10 mouse cellular contexts compared by ENCODE assay signal in the genomic region with DNA sequence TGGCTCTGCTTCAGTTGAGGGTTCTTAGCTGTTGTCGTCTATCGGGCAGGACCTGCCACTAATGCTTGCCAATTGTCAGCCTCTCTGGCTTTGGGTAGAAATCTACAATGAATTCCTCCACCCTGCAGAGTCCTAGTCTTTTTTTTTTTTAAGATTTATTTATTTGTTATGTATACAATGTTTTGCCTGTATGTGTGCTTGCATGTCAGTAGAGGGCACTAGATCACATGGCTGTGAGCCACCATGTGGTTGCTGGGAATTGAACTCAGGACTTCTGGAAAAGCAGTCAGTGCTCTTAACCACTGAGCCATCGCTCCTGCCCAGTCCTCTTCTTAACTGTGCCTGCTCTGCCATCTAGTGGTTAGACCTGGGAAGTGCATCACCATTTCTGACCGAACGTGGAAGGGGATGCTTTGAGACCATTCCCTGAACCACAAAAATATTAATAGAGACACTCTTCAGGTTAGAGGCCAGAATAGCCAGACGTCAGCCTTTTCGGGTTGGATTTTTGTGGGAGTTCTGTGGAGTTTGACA. TPM values are rescaled to one million over a fixed set of nuclear protein-coding genes. Genes with fewer than 3 reads are reported as not detected.
DNase-seq lines count a peak whose midpoint lies in the region; ATAC-seq lines count a peak whose summit lies in the region.
"Had no signal": no experiment of that assay in that cellular context is flagged by ENCODE, and none has a peak within 500 bp of the region (broad histone marks: within the 10 kb centered on the region; RNA-seq: fewer than 3 reads in every experiment).

No protein-coding gene starts in this region.

- peak; percentile 75 for DNase-seq in liver
- no peak for DNase-seq in liver, embryonic 11.5 days (ENCODE audit: low spot score)
- DNase-seq in adrenal gland, adult 8-10 months = peak; percentile 64
- peak; percentile 89 for DNase-seq in embryonic facial prominence, embryonic 11.5 days (ENCODE audit: low spot score)
- DNase-seq in heart, postnatal 25 days (ENCODE audit: low spot score) = peak; percentile 43
- peak; percentile 69 to 77 for DNase-seq in left cerebral cortex, postnatal 10 days (ENCODE audit: extremely low spot score in 1 of 2, low spot score in 2 of 2)
- peak; percentile 58 to 71 for DNase-seq in natural killer cell, adult 2 months (ENCODE audit: low spot score in 2 of 2)
- peak; percentile 64 for DNase-seq in testis, postnatal 14 days (ENCODE audit: low spot score)

- H3K4me3 ChIP-seq in liver, embryonic 11.5 days (ENCODE audit: low read depth, low read length) = no peak overlapping the region
- no peak overlapping the region for H3K4me3 ChIP-seq in embryonic facial prominence, embryonic 11.5 days (ENCODE audit: low read depth, low read length)
- H3K4me3 ChIP-seq: embryonic facial prominence, embryonic 15.5 days; myocyte had no signal

- no peaks in the 10 kb centered on the region for H3K9me3 ChIP-seq in liver, embryonic 11.5 days (ENCODE audit: control insufficient read depth, low read length)
- no peaks in the 10 kb centered on the region for H3K9me3 ChIP-seq in embryonic facial prominence, embryonic 11.5 days (replicated peaks; ENCODE audit: control insufficient read depth, low read length)
- H3K9me3 ChIP-seq: embryonic facial prominence, embryonic 15.5 days had no signal

- H3K4me1 ChIP-seq in liver, embryonic 11.5 days (replicated peaks; ENCODE audit: control insufficient read depth, insufficient read depth, low read length) = peaks cover 7% of the 10 kb centered on the region
- peaks cover 3% of the 10 kb centered on the region for H3K4me1 ChIP-seq in embryonic facial prominence, embryonic 11.5 days (ENCODE audit: control insufficient read depth, insufficient read depth, low read length)

- no peaks in the 10 kb centered on the region for H3K36me3 ChIP-seq in liver, embryonic 11.5 days (ENCODE audit: control insufficient read depth, insufficient read depth, low read length)
- H3K36me3 ChIP-seq in embryonic facial prominence, embryonic 11.5 days (replicated peaks; ENCODE audit: control insufficient read depth, insufficient read depth, low read depth, low read length) = no peaks in the 10 kb centered on the region
- H3K36me3 ChIP-seq: embryonic facial prominence, embryonic 15.5 days had no signal

- intact Hi-C loops in heart, postnatal 25 days (cut with DNase I) = loop anchor here (1.0 to 5.0 kb wide), 4 partner anchors 43 to 499 kb away; a partner anchor contains a TSS
- intact Hi-C loops in left cerebral cortex, postnatal 10 days (cut with DNase I) = loop anchor here (5.0 kb wide), 4 partner anchors 42 to 492 kb away; no protein-coding TSS in a partner anchor

- no peak overlapping the region for H3K27ac ChIP-seq in liver, embryonic 11.5 days (ENCODE audit: low read depth, low read length)
- no peak overlapping the region for H3K27ac ChIP-seq in embryonic facial prominence, embryonic 11.5 days (replicated peaks; ENCODE audit: low read depth, low read length)
- H3K27ac ChIP-seq: embryonic facial prominence, embryonic 15.5 days had no signal

- no peak for ATAC-seq in liver, embryonic 11.5 days (replicated peaks; ENCODE audit: low FRiP score)
- no peak for ATAC-seq in embryonic facial prominence, embryonic 11.5 days (replicated peaks; ENCODE audit: insufficient number of reproducible peaks, low FRiP score, low TSS enrichment, low read depth)

- WGBS in liver, embryonic 11.5 days = 18% methylated on average over 7 of the region's 7 CpGs
- WGBS in embryonic facial prominence, embryonic 11.5 days = 23% methylated on average over 7 of the region's 7 CpGs

- H3K27me3 ChIP-seq in liver, embryonic 11.5 days (replicated peaks; ENCODE audit: control insufficient read depth, insufficient read depth, low read length) = no peaks in the 10 kb centered on the region
- no peaks in the 10 kb centered on the region for H3K27me3 ChIP-seq in embryonic facial prominence, embryonic 11.5 days (ENCODE audit: control insufficient read depth, insufficient read depth, low read length)
- H3K27me3 ChIP-seq: embryonic facial prominence, embryonic 15.5 days had no signal

- H3K4me2 ChIP-seq in liver, embryonic 11.5 days = no peak overlapping the region
- H3K4me2 ChIP-seq in embryonic facial prominence, embryonic 11.5 days (ENCODE audit: low read depth, low read length) = no peak overlapping the region
- H3K4me2 ChIP-seq: embryonic facial prominence, embryonic 15.5 days had no signal

- no peak overlapping the region for H3K9ac ChIP-seq in liver, embryonic 11.5 days (ENCODE audit: low read depth, low read length)
- H3K9ac ChIP-seq in embryonic facial prominence, embryonic 11.5 days (replicated peaks; ENCODE audit: low read length) = no peak overlapping the region
- H3K9ac ChIP-seq: embryonic facial prominence, embryonic 15.5 days had no signal

RNA-seq across cellular contexts. Expression of a gene that starts 4.3 kb away (rescaled TPM):
- 0.92 and 0.97 TPM in 2 replicates for polyA plus RNA-seq in liver, embryonic 11.5 days (2014; fragmentation: Nextera tagmentation; extraction: Ambion mirVana)
- 10 to 100 TPM; 18.6 to 50.4 (median 35.4) TPM for total RNA-seq in adrenal gland, adult 8-10 months (2022)
- polyA plus RNA-seq in embryonic facial prominence, embryonic 11.5 days (2014; fragmentation: Nextera tagmentation; extraction: Ambion mirVana) = 9.1 and 9.3 TPM in 2 replicates
- total RNA-seq in heart, postnatal 25 days (2021) = 1 to 10 TPM; 2.3 to 2.7 TPM
- 1 to 10 TPM; 4.2 to 6.2 TPM for total RNA-seq in left cerebral cortex, postnatal 10 days (2021)

RNA-seq across cellular contexts. Expression of a gene that starts 18.8 kb away (rescaled TPM):
- 27.2 and 31.6 TPM in 2 replicates for polyA plus RNA-seq in liver, embryonic 11.5 days (2014; fragmentation: Nextera tagmentation; extraction: Ambion mirVana)
- 10 to 100 TPM; 60.4 to 66.7 (median 65.7) TPM for total RNA-seq in adrenal gland, adult 8-10 months (2022)
- polyA plus RNA-seq in embryonic facial prominence, embryonic 11.5 days (2014; fragmentation: Nextera tagmentation; extraction: Ambion mirVana) = 26.0 and 28.4 TPM in 2 replicates
- 10 to 100 TPM; 22.8 to 25.6 TPM for total RNA-seq in heart, postnatal 25 days (2021)
- total RNA-seq in left cerebral cortex, postnatal 10 days (2021) = 10 to 100 TPM; 27.6 to 31.2 TPM

RNA-seq across cellular contexts. Expression of a gene that starts 33.7 kb away (rescaled TPM):
- polyA plus RNA-seq in liver, embryonic 11.5 days (2014; fragmentation: Nextera tagmentation; extraction: Ambion mirVana) = 71.7 and 73.2 TPM in 2 replicates
- 10 to 100 TPM; 32.6 to 42.3 (median 37.4) TPM for total RNA-seq in adrenal gland, adult 8-10 months (2022)
- polyA plus RNA-seq in embryonic facial prominence, embryonic 11.5 days (2014; fragmentation: Nextera tagmentation; extraction: Ambion mirVana) = 84.8 and 86.6 TPM in 2 replicates
- total RNA-seq in heart, postnatal 25 days (2021) = 10 to 100 TPM; 11.2 to 12.2 TPM
- 10 to 100 TPM; 44.5 to 44.7 TPM for total RNA-seq in left cerebral cortex, postnatal 10 days (2021)

RNA-seq across cellular contexts. Expression of a gene that starts 48.0 kb away (rescaled TPM):
- polyA plus RNA-seq in liver, embryonic 11.5 days (2014; fragmentation: Nextera tagmentation; extraction: Ambion mirVana) = 51.6 and 53.5 TPM in 2 replicates
- 10 to 100 TPM; 47.0 to 55.8 (median 53.3) TPM for total RNA-seq in adrenal gland, adult 8-10 months (2022)
- polyA plus RNA-seq in embryonic facial prominence, embryonic 11.5 days (2014; fragmentation: Nextera tagmentation; extraction: Ambion mirVana) = 54.0 and 58.8 TPM in 2 replicates
- 10 to 100 TPM; 18.7 to 19.1 TPM for total RNA-seq in heart, postnatal 25 days (2021)
- 10 to 100 TPM; 50.7 to 53.3 TPM for total RNA-seq in left cerebral cortex, postnatal 10 days (2021)

RNA-seq across cellular contexts. Expression of a gene that starts 48.1 kb away (rescaled TPM):
- 11.5 and 12.9 TPM in 2 replicates for polyA plus RNA-seq in liver, embryonic 11.5 days (2014; fragmentation: Nextera tagmentation; extraction: Ambion mirVana)
- total RNA-seq in adrenal gland, adult 8-10 months (2022) = 10 to 100 TPM; 32.6 to 45.6 (median 42.3) TPM
- polyA plus RNA-seq in embryonic facial prominence, embryonic 11.5 days (2014; fragmentation: Nextera tagmentation; extraction: Ambion mirVana) = 9.3 and 10.4 TPM in 2 replicates
- total RNA-seq in heart, postnatal 25 days (2021) = 10 to 100 TPM; 49.4 to 55.3 TPM
- total RNA-seq in left cerebral cortex, postnatal 10 days (2021) = 10 to 100 TPM; 57.6 to 65.9 TPM
